Mouse (Mus musculus) kidney, adult 2 months (tissue): Measurements from ENCODE around the gene Nt5c2.

Experiments used
- CTCF ChIP-seq: fragments of 200-500 bp; conservative IDR thresholded peaks from 2 replicates; pipeline ENCODE4 v1.5.1; 2011; ENCODE audit warnings: low read depth, mild to moderate bottlenecking, control low read depth, low read length, moderate library complexity, mixed read lengths; ENCODE audit not compliant: insufficient read depth, insufficient read length
- POLR2A ChIP-seq: fragments of 200-500 bp; IDR thresholded peaks from one replicate; pipeline ENCODE4 v1.6.1; 2011; ENCODE audit warnings: low read depth, low read length, control low read depth

- no peak for TF ChIP-seq POLR2A
- peak; percentile 41 for TF ChIP-seq CTCF
These were observed 35.8 kb downstream of the Nt5c2 start for GRCm38 (mm10) chr19:46978920-46979780.
